Mouse (Mus musculus): ENCODE measurements around the gene C3ar1. TPM values are rescaled to one million over a fixed set of nuclear protein-coding genes. Genes with fewer than 3 reads are reported as not detected.

Gene C3ar1
- polyA plus RNA-seq, 1 experiment = 4.4 TPM

DNA sequence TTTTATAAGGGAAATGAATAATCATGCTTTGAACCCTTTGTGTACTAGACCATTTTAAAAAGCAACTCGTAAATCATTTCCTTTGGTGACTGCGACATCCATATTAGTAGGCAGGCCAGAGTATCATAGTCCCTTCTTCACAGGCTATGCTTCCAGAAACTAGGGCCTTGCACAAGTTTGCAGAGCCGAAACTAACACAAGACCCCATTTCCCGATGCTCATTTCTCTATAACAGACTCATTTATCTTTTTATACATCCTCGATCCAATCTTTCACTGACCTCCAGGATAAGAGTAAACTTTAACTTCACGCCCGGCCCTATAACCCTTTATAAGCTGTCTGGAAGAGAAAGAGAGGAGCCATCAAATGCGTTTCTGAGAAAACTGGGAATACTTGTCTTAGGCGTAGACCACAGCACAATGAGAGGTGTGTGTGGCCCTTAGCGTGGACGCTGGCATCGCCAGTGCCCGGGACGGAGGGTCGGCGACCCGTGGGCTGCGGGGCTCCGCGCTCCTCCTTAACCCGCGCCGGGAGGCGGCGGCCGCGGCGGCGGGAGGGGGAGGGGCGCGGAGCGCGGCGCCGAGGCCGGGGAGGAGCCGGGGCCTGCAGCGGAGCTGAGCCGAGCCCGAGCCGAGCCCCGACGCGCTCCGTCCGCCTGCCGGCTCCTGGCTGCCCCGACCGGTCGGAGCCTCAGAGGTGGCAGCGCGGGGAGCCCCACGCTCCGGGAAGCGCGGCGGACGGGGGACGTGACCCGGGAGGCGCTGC is 36.5 kb downstream of the C3ar1 start, which contains the start of gene Foxj2:
Gene Foxj2, plus strand, starts transcription at position 609 of the 765 bp plus-strand sequence.
- Histone ChIP-seq H3K4me3 (ENCODE audit: insufficient read depth, low read depth, low read length) (peak within 1 kb of the TSS; percentile 97), H3K27ac (replicated peaks; ENCODE audit: low read depth, low read length) (peak within 1 kb of the TSS; percentile 89), H3K4me1 (ENCODE audit: control insufficient read depth, insufficient read depth, insufficient read length, low read length) (peaks cover 30% of the 10 kb centered on the region)

DNA sequence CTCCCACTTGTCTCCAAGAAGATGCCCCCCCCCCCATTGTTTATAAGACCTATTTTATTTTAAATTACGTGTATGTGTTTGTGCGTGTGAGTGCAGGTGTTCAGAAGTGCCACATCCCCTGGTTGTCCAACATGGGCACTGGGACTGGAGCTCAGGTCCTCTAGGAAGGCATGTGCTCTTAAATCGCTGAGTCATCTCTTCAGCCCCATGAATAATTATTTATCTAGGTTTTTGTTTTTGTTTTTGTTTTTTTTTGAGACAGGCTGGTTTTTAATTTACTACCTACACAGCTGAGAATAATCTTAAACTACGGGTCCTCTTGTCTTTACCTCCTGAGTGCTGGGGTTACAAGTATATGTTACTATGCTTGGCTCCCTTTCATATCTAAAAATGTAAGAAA is 42.3 kb downstream of the C3ar1 start:
- Histone ChIP-seq H3K4me1 (ENCODE audit: control insufficient read depth, insufficient read depth, insufficient read length, low read length) (peaks cover 9% of the 10 kb centered on the region; the same call in 1 of the 2 replicates), H3K4me3 (ENCODE audit: insufficient read depth, low read depth, low read length) (no peak overlapping the region), H3K27ac (replicated peaks; ENCODE audit: low read depth, low read length) (no peak overlapping the region)

DNA sequence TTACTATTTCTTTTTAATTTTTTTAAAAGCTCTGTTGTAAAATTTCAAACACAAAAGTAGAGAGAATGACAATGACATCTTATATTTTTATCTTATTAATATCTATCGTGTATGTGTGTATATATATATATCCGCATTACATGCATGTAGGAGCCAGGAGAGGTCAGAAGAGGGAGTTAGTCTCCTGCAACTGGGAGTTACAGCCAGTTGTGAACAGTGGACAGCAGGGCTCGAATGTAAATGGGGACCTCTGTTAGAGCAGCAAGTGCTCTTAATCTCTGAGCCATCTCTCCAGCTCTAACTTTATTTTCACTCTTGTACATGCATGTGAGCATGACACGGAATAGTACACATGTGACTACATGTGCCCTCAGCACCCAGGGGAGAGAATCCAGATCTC is 43.2 kb downstream of the C3ar1 start:
- H3K4me1 ChIP-seq (ENCODE audit: control insufficient read depth, insufficient read depth, insufficient read length, low read length) = peaks cover 7% of the 10 kb centered on the region; the same call in 1 of the 2 replicates
- H3K27ac ChIP-seq (replicated peaks; ENCODE audit: low read depth, low read length) = no peak overlapping the region
- H3K4me3 ChIP-seq (ENCODE audit: insufficient read depth, low read depth, low read length) = no peak overlapping the region

DNA sequence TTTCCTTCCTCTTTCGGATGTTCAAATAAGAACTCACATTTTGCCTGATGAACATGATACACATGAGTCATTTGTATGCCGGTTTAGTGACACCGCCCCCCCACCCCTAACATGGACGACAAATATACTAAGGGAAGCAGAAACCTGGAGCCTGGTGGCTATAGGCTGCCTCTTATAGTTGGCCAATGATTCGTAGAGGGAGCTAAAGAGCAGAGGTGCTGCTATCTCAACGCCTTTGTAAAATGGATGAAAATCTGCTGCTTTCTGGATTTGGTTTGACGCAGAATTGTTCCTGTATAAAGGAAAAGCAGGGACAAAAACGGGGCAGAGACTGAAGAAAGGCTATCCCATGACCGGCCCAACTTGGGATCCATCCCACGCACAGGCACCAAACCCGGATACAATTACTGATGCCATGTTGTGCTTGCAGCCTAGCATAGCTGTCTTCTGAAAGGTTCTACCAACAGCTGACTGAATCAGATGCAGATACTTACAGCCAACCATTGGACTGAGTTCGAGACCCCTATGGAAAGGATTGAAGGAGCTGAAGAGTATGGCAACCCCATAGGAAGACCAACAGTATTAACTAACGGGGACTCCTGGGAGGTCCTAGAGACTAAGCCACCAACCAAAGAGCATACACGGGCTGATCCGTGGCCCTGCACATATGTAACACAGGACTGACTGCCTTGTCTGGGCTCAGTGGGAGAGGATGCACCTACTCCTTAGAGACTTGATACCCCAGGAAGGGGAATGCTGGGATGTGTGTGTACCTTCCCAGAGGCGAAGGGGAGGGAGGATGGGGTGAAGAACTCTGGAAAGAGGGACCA is 44.0 kb downstream of the C3ar1 start:
- Histone ChIP-seq H3K4me1 (ENCODE audit: control insufficient read depth, insufficient read depth, insufficient read length, low read length) (peaks cover 7% of the 10 kb centered on the region; the same call in 1 of the 2 replicates), H3K27ac (replicated peaks; ENCODE audit: low read depth, low read length) (peak overlapping the region; percentile 90)

DNA sequence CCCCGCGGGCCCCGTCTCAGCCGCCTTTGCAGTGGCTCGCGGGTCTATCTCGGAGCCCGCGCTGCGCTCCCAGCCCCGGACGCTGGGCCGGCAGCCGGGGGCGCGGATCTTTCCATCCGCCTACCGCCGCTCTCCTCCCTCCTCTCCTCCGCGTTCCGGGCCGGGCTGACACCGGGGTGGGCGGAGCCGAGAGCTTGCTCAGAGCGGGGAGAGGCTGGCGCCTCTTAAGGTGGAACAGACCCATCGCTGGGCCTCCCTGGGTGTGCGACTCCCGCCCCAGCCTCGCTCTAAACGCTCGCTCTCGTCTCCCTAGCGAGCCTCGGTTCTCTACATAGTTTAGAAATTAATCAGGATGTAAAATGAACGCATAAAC is 44.7 kb downstream of the C3ar1 start:
- Histone ChIP-seq H3K4me1 (ENCODE audit: control insufficient read depth, insufficient read depth, insufficient read length, low read length) (peaks cover 7% of the 10 kb centered on the region; the same call in 1 of the 2 replicates), H3K27ac (replicated peaks; ENCODE audit: low read depth, low read length) (peak overlapping the region; percentile 91), H3K4me3 (ENCODE audit: insufficient read depth, low read depth, low read length) (peak overlapping the region; percentile 76)

More for the DNA sequence above, 44.0 kb downstream of the C3ar1 start:
- H3K4me3 ChIP-seq (ENCODE audit: insufficient read depth, low read depth, low read length) = peak overlapping the region; percentile 76

DNA sequence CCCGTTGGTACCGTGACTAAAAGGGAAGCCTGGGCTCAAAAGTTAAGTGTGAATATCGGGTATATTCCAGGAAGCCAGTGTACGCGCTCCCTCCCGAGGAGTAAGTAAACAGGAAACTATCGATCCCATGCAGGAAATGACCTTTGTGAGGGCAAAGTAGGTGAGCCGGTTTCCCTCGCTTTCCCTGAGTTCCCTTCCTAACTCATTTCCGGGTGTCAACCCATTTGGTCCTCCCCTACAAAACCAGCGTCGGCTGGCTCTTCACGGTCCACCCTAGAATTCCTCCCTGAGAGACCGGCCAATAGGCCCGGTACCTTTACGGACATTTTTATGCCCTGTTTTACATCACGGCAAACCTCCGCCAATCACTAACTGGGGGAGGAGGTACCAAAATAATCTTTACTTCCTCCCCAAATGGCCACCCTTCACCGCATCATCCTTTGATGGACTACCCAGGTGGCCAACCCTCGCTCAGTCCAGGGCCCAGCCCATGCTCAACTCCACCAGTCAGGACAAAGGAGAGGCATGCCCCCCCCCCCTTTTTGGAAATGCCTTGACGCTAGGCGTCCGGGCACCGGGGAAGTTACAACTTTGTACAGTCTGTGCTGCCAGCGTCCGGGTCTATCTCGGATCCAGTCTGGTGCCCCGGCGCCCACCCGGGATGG is 45.2 kb downstream of the C3ar1 start:
- peaks cover 7% of the 10 kb centered on the region; the same call in 1 of the 2 replicates for H3K4me1 ChIP-seq (ENCODE audit: control insufficient read depth, insufficient read depth, insufficient read length, low read length)
- H3K27ac ChIP-seq (replicated peaks; ENCODE audit: low read depth, low read length) = peak overlapping the region; percentile 97
- peak overlapping the region; percentile 76 for H3K4me3 ChIP-seq (ENCODE audit: insufficient read depth, low read depth, low read length)

DNA sequence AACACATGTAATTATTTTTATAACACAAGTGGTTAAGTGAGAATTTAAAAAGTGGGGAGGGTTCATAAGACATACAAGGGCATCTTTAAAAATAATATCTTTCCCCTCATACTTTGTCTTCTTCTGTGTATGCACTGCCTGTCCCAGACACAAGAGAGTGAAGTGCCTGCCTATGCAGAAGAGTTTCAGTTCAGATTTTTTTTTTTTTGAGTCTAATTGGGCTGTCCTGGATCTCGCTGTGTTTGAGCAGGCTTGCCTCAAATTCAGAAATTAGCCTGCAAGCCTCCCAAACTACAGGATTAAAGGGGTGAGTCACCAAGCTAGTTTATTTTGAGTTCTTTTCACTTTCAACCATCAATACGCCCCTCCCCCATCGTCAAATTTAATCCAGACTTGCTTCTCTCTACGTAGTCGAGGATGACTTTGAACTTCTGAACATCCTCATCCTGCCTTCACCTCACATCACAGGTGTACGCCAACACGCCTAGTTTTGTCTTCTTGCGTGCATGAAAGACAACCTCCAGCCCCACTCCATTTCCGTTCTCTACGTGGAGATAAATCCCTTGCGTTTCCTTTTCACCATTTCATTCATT is 45.8 kb downstream of the C3ar1 start:
- peak overlapping the region; percentile 76 for H3K4me3 ChIP-seq (ENCODE audit: insufficient read depth, low read depth, low read length)
- peaks cover 7% of the 10 kb centered on the region; the same call in 1 of the 2 replicates for H3K4me1 ChIP-seq (ENCODE audit: control insufficient read depth, insufficient read depth, insufficient read length, low read length)
- H3K27ac ChIP-seq (replicated peaks; ENCODE audit: low read depth, low read length) = peak overlapping the region; percentile 97

DNA sequence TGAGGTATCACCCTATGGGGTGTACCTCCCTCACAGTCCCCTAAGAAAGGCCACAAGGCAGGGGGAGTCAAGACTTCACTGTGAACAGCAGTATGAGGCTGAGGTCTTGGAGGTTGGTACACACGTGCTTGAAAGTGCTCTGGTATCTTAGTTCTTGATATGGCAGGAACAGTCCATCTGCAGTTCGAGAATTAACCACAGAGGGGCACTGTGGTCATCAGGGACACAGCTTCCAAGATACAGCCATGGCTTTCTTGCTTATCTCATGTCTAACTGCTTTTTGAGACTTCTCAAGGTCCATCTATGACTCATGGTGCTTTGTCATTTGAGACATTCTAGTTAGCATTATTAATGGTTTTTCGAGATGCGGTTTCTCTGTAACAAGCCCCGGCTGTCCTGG is 51.5 kb downstream of the C3ar1 start:
- H3K4me3 ChIP-seq (ENCODE audit: insufficient read depth, low read depth, low read length) = no peak overlapping the region
- no peak overlapping the region for H3K27ac ChIP-seq (replicated peaks; ENCODE audit: low read depth, low read length)
- H3K4me1 ChIP-seq (ENCODE audit: control insufficient read depth, insufficient read depth, insufficient read length, low read length) = no peaks in the 10 kb centered on the region

DNA sequence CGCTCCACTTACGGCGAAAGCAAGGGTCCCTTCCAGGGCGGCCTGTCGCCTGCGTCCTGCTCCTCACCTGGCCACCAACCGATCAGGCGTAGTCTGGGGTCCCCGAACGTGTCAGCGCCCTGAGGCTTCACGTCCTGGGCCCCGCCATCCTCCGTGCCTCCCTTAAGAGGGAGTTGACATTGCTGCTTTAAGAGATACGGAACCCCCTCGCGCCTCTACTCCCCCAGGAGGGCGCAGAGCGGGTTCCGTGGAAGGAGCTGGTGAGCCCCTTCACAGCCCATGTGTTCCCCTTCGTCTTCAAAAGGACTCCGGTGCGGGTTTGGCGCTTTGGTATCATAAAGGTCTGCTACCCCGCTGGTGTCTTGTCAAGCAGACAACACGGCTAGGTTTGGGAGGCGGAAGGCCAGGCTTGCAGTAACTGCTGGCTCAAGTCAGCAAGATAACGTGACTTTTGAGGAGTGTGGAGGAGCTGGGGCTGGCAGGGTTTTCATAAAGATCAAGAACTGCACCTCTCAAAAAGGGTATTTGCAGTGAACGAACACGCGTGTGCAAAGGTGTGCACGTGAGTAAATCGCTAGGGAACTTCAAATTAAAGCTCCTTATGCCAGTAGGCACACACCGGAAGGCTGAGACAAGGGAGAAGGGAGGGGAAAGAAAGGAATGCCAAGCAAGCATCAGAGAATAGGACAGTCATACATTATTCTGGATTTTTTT is 54.0 kb downstream of the C3ar1 start:
- Histone ChIP-seq H3K27ac (replicated peaks; ENCODE audit: low read depth, low read length) (no peak overlapping the region), H3K4me1 (ENCODE audit: control insufficient read depth, insufficient read depth, insufficient read length, low read length) (no peaks in the 10 kb centered on the region)

DNA sequence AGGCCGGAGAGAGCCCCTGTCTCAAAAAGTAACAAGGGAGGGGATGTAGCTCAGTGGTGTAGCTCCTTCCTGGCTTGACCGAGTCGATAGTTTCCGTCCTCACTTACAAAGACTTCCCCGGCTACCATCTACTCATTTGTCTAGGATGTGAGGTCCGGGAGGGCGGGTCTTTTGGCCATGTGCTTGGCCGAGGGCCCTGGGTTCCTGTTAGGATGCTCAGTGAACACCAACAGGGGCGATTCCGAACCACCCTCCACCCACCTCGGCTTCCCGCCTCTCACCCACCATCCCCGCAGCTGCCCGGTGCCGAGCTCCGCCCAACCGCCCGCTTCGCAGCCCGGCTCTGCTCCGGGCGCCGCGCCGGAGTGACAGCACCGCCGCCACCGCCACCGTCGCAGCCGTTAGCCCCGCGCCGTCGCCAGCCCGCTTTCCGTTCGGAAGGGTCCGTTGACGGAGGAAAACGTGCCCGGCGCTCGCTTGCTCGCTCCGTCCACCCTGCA is 54.6 kb downstream of the C3ar1 start, which contains the start of gene Slc2a3:
Gene Slc2a3, minus strand, starts transcription at position 340 of the 500 bp plus-strand sequence.
- H3K27ac ChIP-seq (replicated peaks; ENCODE audit: low read depth, low read length) = peak within 1 kb of the TSS; percentile 63

More for the DNA sequence above, 54.0 kb downstream of the C3ar1 start:
- peak overlapping the region; percentile 65 for H3K4me3 ChIP-seq (ENCODE audit: insufficient read depth, low read depth, low read length)

DNA sequence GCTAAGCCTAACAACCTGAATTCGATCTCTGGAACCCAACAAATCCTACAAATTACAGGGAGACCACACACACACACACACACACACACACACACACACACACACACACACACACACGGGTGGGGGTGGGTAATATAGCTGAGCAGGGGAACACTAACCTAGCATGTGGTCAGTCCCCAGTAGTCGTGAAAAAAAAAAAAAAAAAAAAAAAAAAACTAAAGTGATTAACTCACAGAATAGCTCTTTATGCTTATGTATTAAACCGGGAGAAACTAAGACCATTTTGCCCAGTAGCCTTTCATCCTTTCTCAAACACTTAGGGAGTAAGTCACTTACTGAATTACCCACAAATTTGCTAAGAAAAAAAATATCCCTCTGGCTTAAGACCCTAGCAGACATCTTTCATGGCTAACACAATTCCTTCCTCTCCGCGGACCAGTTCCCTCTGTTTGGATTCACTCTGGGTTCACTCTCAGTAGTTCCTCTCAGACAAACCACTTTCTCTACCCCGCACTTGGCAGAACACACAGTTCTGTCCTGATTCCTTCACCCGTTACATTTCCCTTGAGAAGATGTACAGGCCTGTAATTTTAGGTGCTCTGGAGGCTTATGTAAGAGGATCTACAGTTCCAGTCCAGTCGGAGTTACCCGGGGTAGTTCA is 55.2 kb downstream of the C3ar1 start:
- peak overlapping the region; percentile 63 for H3K27ac ChIP-seq (replicated peaks; ENCODE audit: low read depth, low read length)
- H3K4me3 ChIP-seq (ENCODE audit: insufficient read depth, low read depth, low read length) = peak overlapping the region; percentile 65
- H3K4me1 ChIP-seq (ENCODE audit: control insufficient read depth, insufficient read depth, insufficient read length, low read length) = no peaks in the 10 kb centered on the region

More for the DNA sequence above, 54.6 kb downstream of the C3ar1 start, which contains the start of gene Slc2a3:
- Histone ChIP-seq H3K4me3 (ENCODE audit: insufficient read depth, low read depth, low read length) (peak within 1 kb of the TSS; percentile 65), H3K4me1 (ENCODE audit: control insufficient read depth, insufficient read depth, insufficient read length, low read length) (no peaks in the 10 kb centered on the region)

Measured in brown adipose tissue, adult 24 weeks (tissue).